Mouse (Mus musculus) heart, adult 18-20 months (tissue): ENCODE measurements at regions not wholly inside any gene's neighbourhood (a gene's known extent, or its start where the extent isn't known, plus 50 kb on each side); places are given as distances from the start of the nearest gene placed in this dataset.
"Not testable (repeated sequence)": the region's sequence is repeated elsewhere in the genome, so short reads cannot be mapped to it uniquely, and the experiment has no call there.

Source experiments
- DNase-seq, 2 experiments: peaks; one replicate each; pipeline ENCODE4 v3.0.0; 2021 to 2022; ENCODE audit warnings: mixed read lengths in 1 of 2

DNA sequence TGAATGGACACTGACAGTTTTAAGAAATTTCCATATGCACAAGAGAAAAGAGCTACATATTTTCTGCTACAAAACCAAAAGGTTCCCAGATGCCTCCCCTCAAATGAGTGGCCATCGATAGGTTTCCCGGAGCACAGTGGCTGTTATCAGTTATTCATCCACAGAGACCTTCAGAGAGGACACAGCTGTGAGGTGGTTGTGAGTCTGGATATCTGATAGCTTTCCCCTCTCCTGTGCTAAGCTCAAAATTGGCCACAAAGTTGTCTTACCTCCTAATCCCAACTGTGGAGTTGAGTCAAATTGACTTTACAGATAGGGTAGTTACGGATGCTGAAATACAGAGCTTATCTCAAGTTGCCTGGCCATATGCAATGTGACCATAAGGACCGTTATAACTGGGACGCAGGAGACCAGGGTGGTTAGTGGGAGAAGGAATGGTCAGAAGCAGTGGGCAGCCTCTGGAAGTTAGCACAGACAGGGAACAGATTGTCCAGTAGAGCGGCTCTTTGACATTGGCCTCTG is 93.3 kb upstream of the Zfp706 start:
- DNase-seq: no peak

- peak; percentile 25 to 62 for DNase-seq
These were observed 92.6 kb upstream of the Zfp706 start for GRCm38 (mm10) chr15:37099927-37100766.

- DNase-seq: no peak
These were observed 91.6 kb upstream of the Zfp706 start for GRCm38 (mm10) chr15:37099176-37099575.

GRCm38 (mm10) chr15:37097426-37097825 is 89.9 kb upstream of the Zfp706 start:
- DNase-seq: no peak

DNA sequence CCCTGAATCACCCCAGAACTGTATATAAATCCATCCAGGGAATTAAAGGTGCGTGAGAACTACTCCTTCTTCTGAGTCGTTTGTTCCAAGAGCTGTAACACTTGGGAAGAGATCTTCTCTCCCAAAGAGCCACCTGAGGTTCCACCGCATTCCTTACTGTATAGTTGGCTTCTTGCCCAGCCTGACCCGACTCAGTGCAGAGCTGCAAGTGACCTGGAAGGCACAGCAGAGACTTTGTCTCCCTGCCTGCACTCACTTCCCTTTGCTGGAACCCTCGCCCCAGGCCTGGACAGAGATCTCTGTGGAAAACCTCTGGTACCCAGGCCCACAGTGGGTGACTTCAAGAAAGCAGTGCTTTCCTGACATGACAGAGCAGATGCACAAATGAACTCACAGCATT is 83.6 kb upstream of the Zfp706 start:
- DNase-seq: not testable (repeated sequence)

- no peak for DNase-seq
These were observed 76.2 kb upstream of the Zfp706 start for GRCm38 (mm10) chr15:37083726-37084125.

DNA sequence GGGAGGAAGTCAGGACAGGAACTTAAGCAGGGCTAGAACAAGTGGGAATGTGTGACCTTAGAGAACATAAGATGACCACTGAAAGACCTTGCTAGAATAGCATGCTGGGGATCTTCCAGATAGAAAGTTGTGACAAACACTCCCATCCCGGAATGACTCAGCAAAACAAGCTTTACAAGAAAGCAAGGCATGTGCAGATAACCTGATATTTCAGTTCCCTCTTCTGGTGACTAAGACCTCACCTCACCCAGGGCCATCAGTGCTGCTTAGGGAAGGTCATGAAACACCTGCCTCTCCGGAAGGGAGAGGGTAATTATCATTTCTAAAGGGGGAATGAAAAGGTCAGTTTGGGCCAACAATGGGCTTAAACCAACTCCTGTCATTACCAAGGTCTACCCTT is 74.3 kb upstream of the Zfp706 start:
- no peak for DNase-seq

GRCm38 (mm10) chr15:37080931-37081330 is 73.4 kb upstream of the Zfp706 start:
- no peak for DNase-seq

- DNase-seq: no peak
These were observed 72.8 kb upstream of the Zfp706 start for GRCm38 (mm10) chr15:37080395-37080794.

- not testable (repeated sequence) for DNase-seq
These were observed 66.6 kb upstream of the Zfp706 start for GRCm38 (mm10) chr15:37074207-37074606.

GRCm38 (mm10) chr15:37072202-37072862 is 64.8 kb upstream of the Zfp706 start:
- no peak for DNase-seq

DNA sequence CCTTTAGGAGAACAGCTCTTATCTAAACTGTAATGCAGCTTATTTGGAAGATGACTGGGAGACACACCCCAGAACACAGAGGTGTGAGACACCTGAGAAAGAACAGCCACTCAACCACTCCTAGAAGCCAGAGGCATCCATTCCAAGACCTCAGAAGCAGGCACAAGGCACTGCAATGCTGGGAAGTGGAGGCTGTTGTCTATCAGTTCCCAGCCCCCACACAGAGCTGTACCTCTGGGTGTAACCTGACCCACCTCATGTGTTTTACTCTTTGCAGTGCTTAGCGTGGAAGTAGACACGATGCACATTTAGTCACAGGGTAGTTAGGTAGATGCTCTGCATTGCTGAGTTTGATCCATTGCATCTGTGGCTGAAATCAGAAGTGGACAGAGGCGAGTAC is 62.6 kb upstream of the Zfp706 start:
- DNase-seq: no peak

DNA sequence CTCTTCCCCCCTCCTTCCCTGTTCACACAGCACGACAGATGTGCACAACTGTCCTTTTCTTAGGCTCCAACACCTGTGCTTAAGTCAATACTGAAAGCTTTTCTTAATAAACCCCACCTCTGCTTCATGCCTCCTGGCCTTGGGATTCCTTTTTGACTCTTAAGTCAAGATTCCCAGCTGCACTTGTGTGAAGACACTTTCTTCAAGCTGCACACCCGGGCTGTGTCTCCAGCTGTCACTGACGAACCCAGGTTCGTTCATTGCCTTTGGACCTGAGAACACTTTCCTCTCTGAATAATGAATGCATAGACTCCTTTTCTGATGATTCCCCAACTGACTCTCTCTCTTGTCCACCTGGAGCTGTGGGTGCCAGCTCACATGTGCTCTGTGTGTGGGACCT is 59.8 kb upstream of the Zfp706 start:
- DNase-seq: no peak

- DNase-seq: no peak
These were observed 58.5 kb upstream of the Zfp706 start for GRCm38 (mm10) chr15:37065926-37066550.

DNA sequence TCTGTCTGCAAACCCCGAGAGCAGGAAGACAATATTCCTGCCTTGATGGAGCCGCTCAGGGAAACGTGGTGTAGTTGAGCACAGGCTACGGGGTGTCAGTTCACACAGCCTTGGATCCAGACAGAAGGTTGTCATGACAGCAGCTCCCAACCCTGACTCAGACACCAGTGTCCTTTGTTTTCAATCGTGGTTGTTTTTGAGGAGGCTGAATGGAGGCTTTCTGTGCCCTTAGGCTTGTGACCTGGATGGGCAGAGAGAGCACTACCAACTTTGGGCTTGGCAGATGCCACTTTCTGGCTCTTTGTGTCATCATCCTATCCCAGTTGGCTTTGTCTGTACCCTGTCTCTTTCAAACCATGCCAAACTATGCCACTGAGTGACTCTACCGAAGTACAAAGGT is 57.8 kb upstream of the Zfp706 start:
- no peak for DNase-seq

DNA sequence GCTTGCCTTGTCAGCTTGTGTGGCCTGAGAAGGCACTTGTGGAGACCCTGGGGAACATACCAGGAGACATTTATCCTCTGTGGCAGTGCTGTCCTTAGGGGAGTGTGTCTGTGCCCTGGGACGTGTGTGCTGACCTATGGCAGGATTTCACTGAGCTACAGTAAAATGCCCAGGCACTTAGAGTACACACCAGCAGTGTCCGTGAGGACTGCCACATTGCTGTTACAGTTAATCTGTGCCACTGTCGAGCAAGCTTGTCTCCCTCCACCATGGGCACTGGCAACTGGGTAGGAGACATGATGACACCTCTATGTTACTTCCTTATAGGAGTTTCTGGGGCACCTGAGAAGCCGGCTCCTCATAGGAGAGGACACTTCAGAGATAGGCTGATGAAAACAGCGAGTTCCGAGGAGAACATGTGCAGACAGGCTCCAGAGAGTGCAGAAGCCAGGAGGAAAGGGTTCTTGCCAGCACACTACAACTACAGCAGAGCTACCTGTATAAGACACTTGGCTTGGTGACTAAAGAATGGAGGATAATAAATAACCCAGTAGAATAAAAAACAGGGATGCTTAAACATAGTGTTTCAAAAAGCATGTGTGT is 56.3 kb upstream of the Zfp706 start:
- DNase-seq: no peak

DNA sequence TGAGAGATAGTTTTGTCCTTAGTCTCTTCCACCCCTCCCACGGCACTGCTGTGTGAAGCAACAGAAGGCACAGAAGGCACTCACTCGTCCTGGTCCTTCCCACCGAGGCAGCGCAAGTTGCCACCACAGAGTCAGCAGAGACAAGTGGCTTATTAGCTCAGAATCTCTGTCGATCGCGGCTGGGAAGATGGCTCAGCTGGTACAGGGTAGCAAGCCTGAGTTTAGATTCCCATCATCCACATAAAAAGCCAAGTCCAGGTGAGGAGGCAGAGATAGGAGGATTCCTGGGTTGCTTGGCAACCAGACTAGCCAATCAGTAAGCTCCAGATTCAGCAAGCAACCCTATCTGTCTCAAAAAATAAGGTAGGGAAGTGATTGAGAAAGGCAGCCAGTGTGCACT is 55.0 kb upstream of the Zfp706 start:
- no peak for DNase-seq

DNA sequence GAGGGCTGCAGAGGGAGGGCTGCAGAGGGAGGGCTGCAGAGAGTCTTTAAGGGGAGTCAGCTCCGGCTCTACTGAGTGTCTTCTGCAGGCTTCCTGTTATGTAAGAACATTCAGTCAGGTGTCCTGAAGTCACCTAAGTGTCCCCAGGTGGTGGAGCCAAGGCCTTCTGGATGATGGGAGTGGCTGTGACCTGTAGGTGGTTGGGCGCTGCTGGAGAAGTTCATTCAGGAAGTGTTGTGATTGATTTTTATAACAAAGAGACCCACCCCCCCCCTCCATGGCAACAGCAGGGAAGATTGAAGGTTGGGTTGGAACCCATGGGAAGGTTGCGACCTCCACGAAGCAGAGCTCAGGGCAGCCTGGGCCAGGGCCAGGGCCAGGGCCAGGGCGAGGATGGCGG is 53.9 kb upstream of the Zfp706 start:
- DNase-seq: no peak

DNA sequence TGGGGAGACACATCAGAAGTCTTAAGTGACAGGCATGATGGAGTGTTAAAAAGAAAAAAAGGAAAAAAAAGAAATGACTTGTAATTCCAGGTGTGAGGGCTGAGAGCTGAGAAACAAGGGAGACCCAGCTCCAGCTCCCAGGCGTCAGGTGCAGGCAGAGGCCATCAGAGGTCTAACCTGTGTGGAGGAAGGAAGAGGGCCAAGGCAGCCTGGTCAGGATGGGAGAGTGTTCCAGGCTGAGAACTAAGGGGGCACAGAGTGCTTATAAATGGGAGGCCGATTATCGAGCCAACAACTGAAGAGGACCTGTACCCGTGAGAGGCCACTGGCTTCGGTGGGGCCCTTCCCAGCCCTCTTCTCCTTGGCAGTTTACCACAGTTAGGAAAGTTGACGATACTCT is 53.3 kb upstream of the Zfp706 start:
- no peak for DNase-seq
